9 mouse cellular contexts compared by ENCODE assay signal in the genomic region with DNA sequence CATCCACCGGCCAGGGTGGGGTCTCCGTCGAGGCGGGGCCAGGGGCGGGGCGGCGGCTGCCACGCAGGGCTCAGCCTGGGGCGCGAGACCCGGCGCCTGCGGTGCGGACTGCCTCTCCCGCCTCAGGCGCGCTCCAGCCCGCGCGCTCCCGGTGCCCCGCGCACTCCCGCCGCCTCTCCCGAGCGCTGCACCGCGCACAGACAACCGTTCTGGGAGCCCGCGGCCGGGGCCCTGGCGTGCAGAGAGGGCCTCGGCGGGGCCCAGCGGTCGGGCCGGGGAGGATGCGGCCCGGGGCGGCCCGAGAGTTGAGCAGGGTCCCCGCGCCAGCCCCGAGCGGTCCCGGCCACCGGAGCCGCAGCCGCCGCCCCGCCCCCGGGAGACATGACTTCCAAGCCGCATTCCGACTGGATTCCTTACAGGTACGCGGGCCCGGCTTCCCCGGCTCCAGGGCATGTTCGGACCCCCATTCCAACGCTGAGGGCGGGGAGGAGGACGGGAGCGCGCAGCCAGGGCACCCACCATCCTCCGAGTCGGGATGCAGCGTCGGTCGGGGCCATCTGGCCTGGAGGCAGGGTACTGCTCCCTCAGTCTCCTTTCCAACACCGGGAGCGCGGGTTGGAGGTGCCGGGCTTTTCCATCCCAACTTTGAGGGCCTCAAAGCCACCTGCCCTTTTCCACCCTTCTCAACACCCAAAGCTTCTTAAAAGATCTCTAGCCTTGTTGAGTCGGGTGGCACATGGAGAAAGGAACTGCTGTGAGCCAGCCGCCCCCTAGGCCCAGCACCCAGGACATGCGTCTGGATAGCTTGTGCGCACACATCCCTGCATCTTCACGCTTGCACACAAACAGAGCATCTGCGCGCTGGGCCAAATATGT.
DNase-seq lines count a peak whose midpoint lies in the region; ATAC-seq and TF ChIP-seq lines count a peak whose summit lies in the region.
"Had no signal": no experiment of that assay in that cellular context is flagged by ENCODE, and none has a peak within 500 bp of the region (broad histone marks: within the 10 kb centered on the region; RNA-seq: fewer than 3 reads in every experiment).

No protein-coding gene starts in this region.

- peak overlapping the region; percentile 86 for H3K4me2 ChIP-seq in embryonic facial prominence, embryonic 14.5 days (ENCODE audit: low read depth, low read length)
- H3K4me2 ChIP-seq in neural tube, embryonic 13.5 days, result peak overlapping the region; percentile 68

- peak; percentile 15 for DNase-seq in kidney, postnatal 10 days
- no peak for DNase-seq in kidney, adult 9 months
- peak; percentile 73 for DNase-seq in brain, embryonic 14.5 days (ENCODE audit: low read depth)
- DNase-seq in embryonic facial prominence, embryonic 14.5 days (ENCODE audit: low spot score), result peak; percentile 26
- peak; percentile 65 to 66 for DNase-seq in left cerebral cortex, postnatal 25 days (ENCODE audit: low spot score in 2 of 2)
- DNase-seq in spleen, postnatal 4 days (ENCODE audit: low spot score in 2 of 2), result no peak

- no peak overlapping the region for H3K27ac ChIP-seq in embryonic facial prominence, embryonic 14.5 days (replicated peaks; ENCODE audit: low read depth, low read length)
- peak overlapping the region; percentile 89 for H3K27ac ChIP-seq in neural tube, embryonic 13.5 days (replicated peaks)
- H3K27ac ChIP-seq: macrophage had no signal

- intact Hi-C loops in left cerebral cortex, postnatal 25 days (cut with DNase I), result loop anchor here (2.0 kb wide), 1 partner anchor 20 kb away; no protein-coding TSS in a partner anchor

- peak overlapping the region; percentile 71 for H3K9ac ChIP-seq in embryonic facial prominence, embryonic 14.5 days (ENCODE audit: low read depth, low read length)
- H3K9ac ChIP-seq in neural tube, embryonic 13.5 days, result peak overlapping the region; percentile 91

- 6% methylated on average over 24 of the region's 82 CpGs for WGBS in embryonic facial prominence, embryonic 14.5 days
- WGBS in neural tube, embryonic 13.5 days, result 1% methylated on average over 50 of the region's 82 CpGs

- no peak for TF ChIP-seq CTCF in brain, embryonic 14.5 days (IDR thresholded peaks at IDR 0.05; ENCODE audit: borderline replicate concordance, extremely low read depth, insufficient read depth, insufficient read length)

- H3K4me1 ChIP-seq in embryonic facial prominence, embryonic 14.5 days (ENCODE audit: control insufficient read depth, insufficient read depth, low read length), result no peaks in the 10 kb centered on the region
- peaks cover 57% of the 10 kb centered on the region for H3K4me1 ChIP-seq in neural tube, embryonic 13.5 days (replicated peaks)

- H3K4me3 ChIP-seq in embryonic facial prominence, embryonic 14.5 days (ENCODE audit: low read depth, low read length), result peak overlapping the region; percentile 70
- peak overlapping the region; percentile 76 for H3K4me3 ChIP-seq in neural tube, embryonic 13.5 days

- peaks cover 34% of the 10 kb centered on the region for H3K27me3 ChIP-seq in embryonic facial prominence, embryonic 14.5 days (replicated peaks; ENCODE audit: control insufficient read depth, insufficient read depth, low read length)
- H3K27me3 ChIP-seq in neural tube, embryonic 13.5 days, result peaks cover 8% of the 10 kb centered on the region

- no peaks in the 10 kb centered on the region for H3K36me3 ChIP-seq in embryonic facial prominence, embryonic 14.5 days (ENCODE audit: control insufficient read depth, insufficient read depth, low read length)
- no peaks in the 10 kb centered on the region for H3K36me3 ChIP-seq in neural tube, embryonic 13.5 days

- no peaks in the 10 kb centered on the region for H3K9me3 ChIP-seq in embryonic facial prominence, embryonic 14.5 days (ENCODE audit: control insufficient read depth, low read length)
- no peaks in the 10 kb centered on the region for H3K9me3 ChIP-seq in neural tube, embryonic 13.5 days

- 0 out of 2 replicates have a peak, but pooled peaks have one; percentile 11 for TF ChIP-seq POLR2A in brain, embryonic 14.5 days (IDR thresholded peaks at IDR 0.05; ENCODE audit: borderline replicate concordance, extremely low read depth, insufficient read depth, insufficient read length, poor library complexity, severe bottlenecking)

- ATAC-seq in embryonic facial prominence, embryonic 14.5 days (ENCODE audit: low read depth), result peak; percentile 81
- peak; percentile 77 for ATAC-seq in neural tube, embryonic 13.5 days (ENCODE audit: low read depth)
- ATAC-seq in inflammation-experienced regulatory T-cells, adult 6 months, result no peak

Comparison
In these comparisons a context has a peak if more than half of its experiments do, and no peak if none do; other contexts are left out.
1. DNase-seq: peak in kidney, postnatal 10 days (single experiment), brain, embryonic 14.5 days (single experiment), embryonic facial prominence, embryonic 14.5 days (single experiment) and left cerebral cortex, postnatal 25 days (2 of 2); none in kidney, adult 9 months (single experiment) and spleen, postnatal 4 days (0 of 2).